Mouse (Mus musculus) megakaryocyte-erythroid progenitor cell, adult 5 weeks (primary cell): ENCODE results near the gene Adam19. TPM values are rescaled to one million over a fixed set of nuclear protein-coding genes. Genes with fewer than 3 reads are reported as not detected.

ENCODE experiments used
- polyA plus RNA-seq: library from polyadenylated mRNA; stranded (reverse); fragments of >175 nt; gene quantifications from 2 replicates; pipeline ENCODE4 v1.2.3, GENCODE M21; 2012

The Adam19 gene
- polyA plus RNA-seq = 2.5 and 7.4 TPM in 2 replicates

GRCm38 (mm10) chr11:46055896-46056769, at the start of gene Adam19:
Gene Adam19 (plus strand): TSS chr11:46055992.

DNA sequence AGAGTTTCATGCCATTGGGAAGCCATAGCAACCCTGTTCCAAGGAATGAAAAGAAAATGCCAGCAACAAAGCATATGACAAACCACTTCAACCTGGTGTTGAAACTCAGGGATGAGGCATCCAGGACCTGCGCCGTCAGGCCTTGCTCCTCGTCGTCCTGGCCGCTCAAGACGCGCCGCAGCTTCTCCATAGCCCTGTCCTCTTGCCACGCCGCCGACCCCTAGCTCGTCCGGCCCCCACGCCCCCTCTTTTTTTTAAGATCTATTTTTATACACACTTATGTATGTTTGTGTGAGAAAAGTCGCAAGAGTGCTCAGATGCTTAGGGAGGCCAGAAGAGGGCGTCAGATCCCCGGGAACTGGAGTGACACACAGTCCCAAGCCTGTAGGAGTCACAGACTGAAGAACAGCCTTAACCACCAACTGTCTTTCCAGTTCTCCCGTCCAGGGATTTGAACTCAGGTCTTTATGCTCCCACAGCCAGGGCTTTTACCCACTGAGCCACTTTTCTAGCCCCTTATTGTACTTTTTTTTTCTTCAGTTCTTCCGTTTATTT, 3.6 kb upstream of the Adam19 start, which contains the start of gene Gm12166:
TSS of gene Gm12166 (minus strand) at position 217 of the 555 bp plus-strand sequence.

DNA sequence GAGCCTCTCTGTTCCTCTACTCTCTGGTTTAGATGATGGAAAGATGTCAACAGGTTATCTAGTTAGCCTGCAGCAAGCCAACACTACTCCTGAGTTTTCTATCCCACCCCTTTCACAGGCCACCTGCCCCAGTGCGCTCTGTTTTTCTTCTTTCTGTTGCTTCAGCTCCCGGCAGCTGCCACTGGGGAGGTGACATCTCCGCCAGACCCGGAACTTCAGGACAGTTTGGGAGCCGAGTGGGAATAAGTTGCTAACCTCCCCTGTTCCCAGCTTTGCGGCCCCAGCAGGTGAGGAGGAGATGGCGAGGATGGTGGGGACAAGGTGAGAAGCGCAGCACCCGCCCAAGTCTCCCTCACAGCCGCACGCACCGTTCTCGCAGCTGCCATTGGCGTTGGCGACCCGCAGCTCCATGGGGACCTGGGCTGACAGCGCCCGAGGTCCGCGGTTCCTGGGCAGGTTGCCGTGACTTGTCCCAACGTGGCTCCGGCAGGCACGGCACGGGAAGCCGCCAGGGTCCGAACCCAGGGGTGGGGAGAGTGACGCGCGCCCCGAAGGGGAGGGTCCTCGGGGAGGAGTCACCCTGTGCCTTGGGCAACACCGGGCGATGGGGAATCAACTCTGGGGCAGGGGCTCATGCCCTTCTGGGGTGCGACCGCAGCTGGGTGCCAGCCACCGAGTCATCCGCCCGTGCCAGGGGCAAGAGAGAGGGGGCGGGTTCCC, 110.2 kb downstream of the Adam19 start, which contains the start of gene Nipal4:
TSS of gene Nipal4 (minus strand) at position 643 of the 720 bp plus-strand sequence.

Other genes starting within 250 kb of the Adam19 start
- gene Clint1, start 203.9 kb upstream of the Adam19 start, polyA plus RNA-seq = 43.5 and 52.6 TPM in 2 replicates
- gene Lsm11, start 111.1 kb upstream of the Adam19 start, polyA plus RNA-seq = 24.1 and 26.9 TPM in 2 replicates
- gene Thg1l, start 100.5 kb upstream of the Adam19 start, polyA plus RNA-seq = 4.0 and 5.5 TPM in 2 replicates
- 0.02 TPM in 1 of 2 replicates, not detected in the other for gene Sox30, start 75.7 kb upstream of the Adam19 start, polyA plus RNA-seq
- gene Gm12166, start 3.7 kb upstream of the Adam19 start, polyA plus RNA-seq = 0.35 and 0.74 TPM in 2 replicates
- not detected in 2 replicates for gene Nipal4, start 110.5 kb downstream of the Adam19 start, polyA plus RNA-seq
- not detected in 2 replicates for gene Fndc9, start 179.5 kb downstream of the Adam19 start, polyA plus RNA-seq